Mouse (Mus musculus) ES-E14 (cell line): ENCODE measurements around the gene Grb2. TPM values are rescaled to one million over a fixed set of nuclear protein-coding genes. Genes with fewer than 3 reads are reported as not detected.

Source experiments
- DNase-seq: peaks from one replicate; pipeline ENCODE4 v3.0.0-alpha.2; 2013; ENCODE audit warnings: low read depth, low spot score
- H3K27ac ChIP-seq: 2 replicates; pipeline ENCODE4 v1.5.1; 2012; ENCODE audit warnings: low read depth, mild to moderate bottlenecking, low read length, moderate library complexity, mixed read lengths; ENCODE audit not compliant: poor library complexity, insufficient read depth, severe bottlenecking
- H3K36me3 ChIP-seq: 2 replicates; pipeline ENCODE4 v1.6.1; 2012; ENCODE audit warnings: mild to moderate bottlenecking, low read length, moderate library complexity, mixed read lengths; ENCODE audit not compliant: control insufficient read depth, poor library complexity, insufficient read depth, severe bottlenecking
- H3K4me1 ChIP-seq, 2 experiments: fragments of 150-350 bp in 1 of 2; sonication (generic) in 1 of 2; 2 replicates each; pipeline ENCODE4 v1.6.1; 2012; ENCODE audit warnings: low read length in 2 of 2, mild to moderate bottlenecking in 1 of 2, mixed read lengths in 1 of 2; ENCODE audit not compliant: control insufficient read depth in 2 of 2, insufficient read depth in 2 of 2, poor library complexity in 1 of 2
- H3K4me3 ChIP-seq, 2 experiments: fragments of 150-350 bp in 1 of 2; sonication (generic) in 1 of 2; 2 replicates each; pipeline ENCODE4 v1.5.1; 2012; ENCODE audit warnings: low read length in 2 of 2, low read depth in 1 of 2, mild to moderate bottlenecking in 1 of 2, mixed read lengths in 1 of 2; ENCODE audit not compliant: insufficient read depth in 1 of 2, poor library complexity in 1 of 2, severe bottlenecking in 1 of 2
- H3K9ac ChIP-seq: 2 replicates; pipeline ENCODE4 v1.6.1; 2012; ENCODE audit warnings: low read depth, mild to moderate bottlenecking, low read length, mixed read lengths; ENCODE audit not compliant: poor library complexity, insufficient read depth, severe bottlenecking
- H3K9me3 ChIP-seq: fragments of 150-350 bp; sonication (generic); 2 replicates; pipeline ENCODE4 v1.6.1; 2012; ENCODE audit warnings: low read depth, mild to moderate bottlenecking, low read length; ENCODE audit not compliant: control insufficient read depth, insufficient read depth
- CHD2 ChIP-seq: IDR thresholded peaks from 2 replicates; pipeline ENCODE4 v1.6.1; 2014; ENCODE audit warnings: mild to moderate bottlenecking, low read depth, low read length, inconsistent platforms
- HCFC1 ChIP-seq: IDR thresholded peaks from 2 replicates; pipeline ENCODE4 v1.6.1; 2012; ENCODE audit warnings: low read length, inconsistent platforms, borderline replicate concordance; ENCODE audit not compliant: insufficient read depth
- MAFK ChIP-seq: IDR thresholded peaks from 2 replicates; pipeline ENCODE4 v1.6.1; 2014; ENCODE audit warnings: mild to moderate bottlenecking, low read depth, low read length, inconsistent platforms; ENCODE audit not compliant: insufficient read depth
- ZC3H11A ChIP-seq: IDR thresholded peaks from 2 replicates; pipeline ENCODE4 v1.6.1; 2012; ENCODE audit warnings: low read depth, mild to moderate bottlenecking, inconsistent platforms, low read length, borderline replicate concordance
- ZNF384 ChIP-seq: IDR thresholded peaks from 2 replicates; pipeline ENCODE4 v1.6.1; 2012; ENCODE audit warnings: low read depth, low read length, inconsistent platforms
- in situ Hi-C, 2 experiments: fragments of 600-800 bp; cut with MboI; formaldehyde crosslinking; loops; one replicate each; pipeline ENCODE4 v1.15.1; 2025; ENCODE audit warnings: low sequenced_read_pairs in 2 of 2, inconsistent platforms in 1 of 2; ENCODE audit not compliant: unreplicated experiment in 2 of 2
- total RNA-seq: library from RNA; depleted of rRNA; stranded (reverse); fragments of 300-350 nt; gene quantifications from 2 replicates; pipeline ENCODE4 v1.2.3, GENCODE M21; 2012

Gene Grb2
- total RNA-seq, 1 experiment = 24.4 TPM

- TF ChIP-seq HCFC1 (peak; percentile 62; the same call in 1 of the 2 replicates), MAFK (no peak)
- peak within 1 kb of the TSS; percentile 95 for H3K9ac ChIP-seq
- peak within 1 kb of the TSS; percentile 96 for H3K27ac ChIP-seq
- peaks cover 22 to 27% of the 10 kb centered on the region in 2 experiments; a peak in 3 of 4 replicates for H3K4me1 ChIP-seq
- H3K36me3 ChIP-seq = peaks cover 31% of the 10 kb centered on the region
- in situ Hi-C loops = no loop called here
- H3K9me3 ChIP-seq = no peaks in the 10 kb centered on the region
- DNase-seq = peak; percentile 91
- H3K4me3 ChIP-seq = peak within 1 kb of the TSS; percentile 90 to 93
Measured at GRCm38 (mm10) chr11:115612410-115613137, 95.8 kb downstream of the Grb2 start, which contains the start of gene Mif4gd. TSS of gene Mif4gd (minus strand) at chr11:115612969.

DNA sequence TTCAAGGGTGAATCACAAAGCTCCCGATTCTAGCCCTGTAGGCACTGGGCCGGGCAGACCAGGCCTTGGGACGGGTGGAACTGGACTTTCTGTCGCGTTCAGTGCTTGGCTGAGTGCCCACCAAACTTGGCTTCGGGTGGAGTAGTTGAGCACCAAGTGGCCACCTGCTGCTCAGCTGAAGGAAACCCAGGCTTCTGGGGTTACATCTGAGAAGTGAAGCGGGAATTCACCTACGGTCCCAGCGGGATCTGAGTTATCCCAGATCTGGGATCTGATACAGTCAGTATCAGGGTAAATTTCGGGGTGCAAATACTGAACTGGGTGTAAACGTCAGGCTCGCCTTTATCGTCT, 96.4 kb downstream of the Grb2 start:
- Histone ChIP-seq H3K9me3 (no peaks in the 10 kb centered on the region), H3K4me1 (peaks cover 20 to 27% of the 10 kb centered on the region in 2 experiments; a peak in 3 of 4 replicates), H3K4me3 (peak overlapping the region; percentile 90 to 93), H3K9ac (peak overlapping the region; percentile 87), H3K36me3 (peaks cover 36% of the 10 kb centered on the region), H3K27ac (no peak overlapping the region)
- in situ Hi-C loops = no loop called here
- TF ChIP-seq HCFC1 = no peak
- TF ChIP-seq MAFK = no peak
- no peak for TF ChIP-seq ZNF384
- 0 out of 2 replicates have a peak, but pooled peaks have one; percentile 8 for TF ChIP-seq ZC3H11A
- no peak for TF ChIP-seq CHD2
- DNase-seq = no peak

GRCm38 (mm10) chr11:115611173-115611572, 97.2 kb downstream of the Grb2 start:
- peaks cover 15 to 24% of the 10 kb centered on the region in 2 experiments; a peak in 3 of 4 replicates for H3K4me1 ChIP-seq
- H3K4me3 ChIP-seq = peak overlapping the region in 1 of 2 experiments; percentile 90; a peak in 1 of 4 replicates
- H3K36me3 ChIP-seq = peaks cover 44% of the 10 kb centered on the region
- in situ Hi-C loops = no loop called here
- no peak for DNase-seq
- no peak overlapping the region for H3K9ac ChIP-seq
- H3K27ac ChIP-seq = no peak overlapping the region
- TF ChIP-seq MAFK (no peak), HCFC1 (no peak), CHD2 (no peak), ZNF384 (no peak), ZC3H11A (no peak)
- H3K9me3 ChIP-seq = no peaks in the 10 kb centered on the region

DNA sequence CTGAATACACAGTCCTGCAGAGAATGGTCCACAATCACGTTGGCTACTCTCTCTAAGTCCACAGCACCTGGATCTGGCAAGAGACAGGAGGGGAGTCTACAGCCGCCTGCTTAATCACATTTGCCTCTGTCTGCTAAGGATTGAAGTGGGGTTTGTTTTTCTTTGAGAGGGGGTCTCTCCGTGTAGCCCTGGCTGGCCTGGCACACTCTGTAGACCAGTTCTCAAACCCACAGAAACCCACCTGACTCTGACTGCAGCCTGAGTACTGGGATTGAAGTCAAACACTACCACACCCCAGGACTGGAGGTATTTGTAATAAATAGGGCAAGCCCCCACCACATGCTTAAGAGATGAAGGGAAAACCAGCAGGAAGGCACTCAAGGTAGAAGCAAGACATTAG, 98.8 kb downstream of the Grb2 start:
- H3K9ac ChIP-seq = no peak overlapping the region
- H3K4me3 ChIP-seq = peak overlapping the region in 1 of 2 experiments; percentile 23; a peak in 1 of 4 replicates
- H3K36me3 ChIP-seq = peaks cover 50% of the 10 kb centered on the region
- DNase-seq = no peak
- H3K9me3 ChIP-seq = no peaks in the 10 kb centered on the region
- TF ChIP-seq HCFC1 (no peak), CHD2 (no peak), ZNF384 (no peak), MAFK (no peak), ZC3H11A (no peak)
- no peak overlapping the region for H3K27ac ChIP-seq
- in situ Hi-C loops = no loop called here
- peaks cover 7 to 16% of the 10 kb centered on the region in 2 experiments; a peak in 3 of 4 replicates for H3K4me1 ChIP-seq
